Mouse (Mus musculus): Measurements from ENCODE around the gene Ntm.
A peak's percentile ranks its signal among the peaks of the same experiment; 100 is the strongest.

Gene Ntm

DNA sequence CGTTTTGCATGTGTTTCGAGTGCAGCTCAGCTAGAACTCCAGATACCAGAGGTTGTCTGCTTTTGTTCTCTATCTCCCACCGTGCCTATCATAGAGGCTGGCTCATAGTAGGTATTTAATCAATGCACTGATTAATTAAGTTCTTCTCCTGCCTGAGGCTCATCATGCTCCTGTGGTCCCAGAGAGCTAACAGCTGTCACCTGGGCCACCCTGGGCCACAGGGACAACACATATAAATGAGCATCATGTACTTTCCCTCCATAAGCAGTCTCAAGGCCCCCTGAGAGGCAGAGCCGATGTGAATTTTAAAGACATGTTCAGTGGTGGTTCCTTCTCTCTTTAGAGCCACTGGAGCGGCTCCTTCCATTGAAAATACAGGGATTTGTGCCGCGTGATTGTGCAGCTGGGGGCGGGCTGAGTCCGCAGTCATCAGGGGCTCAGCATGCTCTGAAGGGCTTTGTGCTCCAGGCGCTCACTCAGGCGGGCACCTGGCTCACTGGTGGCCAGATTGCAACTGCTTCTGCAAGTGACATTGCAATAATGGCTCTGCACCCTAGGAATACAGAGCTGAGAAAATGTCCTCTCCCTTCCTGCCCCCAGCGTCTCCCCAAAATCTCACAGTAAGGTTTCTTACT lies 160.8 kb downstream of the Ntm start:
- no peak for DNase-seq (ENCODE audit: low spot score)

DNA sequence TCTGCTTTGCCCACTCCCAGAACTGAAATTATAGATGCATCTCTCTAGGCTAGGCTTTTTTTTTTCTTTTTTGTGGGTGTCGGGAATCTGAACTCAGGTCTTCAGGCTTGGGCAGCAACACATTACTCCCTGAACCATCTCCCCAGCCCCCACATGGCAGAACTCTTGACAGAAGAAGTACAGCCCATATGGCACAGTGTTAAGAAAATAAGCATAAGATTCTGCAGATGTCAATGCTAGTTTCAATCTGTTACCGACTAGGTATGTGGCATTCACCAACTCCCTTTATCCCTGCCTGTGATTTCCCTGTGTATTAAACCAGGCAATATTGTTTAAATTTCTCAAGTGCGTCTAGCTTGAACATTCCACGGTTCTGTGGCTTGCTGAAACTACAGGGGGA lies 166.7 kb downstream of the Ntm start:
- DNase-seq (ENCODE audit: low spot score): peak; percentile 19

DNA sequence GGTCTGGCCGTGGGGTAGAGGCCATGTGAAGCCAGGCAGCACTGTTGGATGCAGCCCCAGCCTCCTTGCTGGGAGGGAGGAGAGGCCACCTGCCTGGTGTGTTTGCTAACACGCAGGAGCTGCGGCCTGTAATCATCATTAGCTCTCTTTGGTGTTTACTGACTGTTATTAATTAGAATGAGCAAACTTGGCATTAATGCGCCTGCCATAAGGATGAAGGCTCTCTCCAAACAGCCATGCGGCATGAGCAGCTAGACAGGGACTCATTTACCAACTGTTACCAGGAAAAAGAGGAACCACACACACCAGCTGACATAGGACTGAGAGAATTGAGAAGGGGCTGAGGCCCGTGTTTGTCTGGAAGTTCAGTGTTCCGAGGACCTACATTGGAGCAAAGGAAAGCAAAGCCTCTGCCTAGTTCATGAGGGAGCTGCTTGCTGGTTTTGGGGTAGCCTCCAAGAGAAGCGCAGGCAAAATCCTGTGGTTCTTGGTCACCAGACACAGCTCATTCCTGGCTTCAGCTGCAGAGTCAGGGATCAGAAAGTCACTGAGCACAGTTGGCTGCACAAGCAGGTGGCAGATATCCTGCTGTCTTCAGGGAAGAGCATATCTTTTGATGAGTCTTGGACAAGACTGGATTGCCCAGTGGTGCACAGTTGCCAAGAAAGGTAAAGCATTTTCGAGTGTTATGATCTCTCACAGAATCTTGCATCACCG lies 171.6 kb downstream of the Ntm start:
- peak; percentile 39 for DNase-seq (ENCODE audit: low spot score)

DNA sequence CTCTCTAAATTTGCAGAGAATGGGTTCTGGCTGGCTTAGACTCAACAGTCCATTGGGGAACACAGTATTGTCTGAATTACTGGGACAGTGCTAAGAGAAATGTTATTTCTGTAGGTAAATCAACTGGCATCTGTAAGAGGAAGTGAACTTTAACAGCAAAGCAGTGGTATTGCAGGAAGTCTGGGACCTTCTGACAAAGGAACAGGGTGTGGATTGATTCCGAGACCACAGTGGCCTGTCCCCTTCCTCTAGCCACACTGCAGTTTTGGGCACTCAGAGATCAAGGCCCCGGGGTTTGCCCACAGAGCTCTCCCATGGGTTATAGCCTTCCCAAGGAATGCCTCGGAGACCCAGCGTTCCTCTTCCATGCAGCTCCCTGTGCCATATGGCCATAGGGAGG lies 172.9 kb downstream of the Ntm start:
- no peak for DNase-seq (ENCODE audit: low spot score)

- peak; percentile 18 for DNase-seq (ENCODE audit: low spot score)
Measured at GRCm38 (mm10) chr9:29788855-29789254, 174.1 kb downstream of the Ntm start.

DNA sequence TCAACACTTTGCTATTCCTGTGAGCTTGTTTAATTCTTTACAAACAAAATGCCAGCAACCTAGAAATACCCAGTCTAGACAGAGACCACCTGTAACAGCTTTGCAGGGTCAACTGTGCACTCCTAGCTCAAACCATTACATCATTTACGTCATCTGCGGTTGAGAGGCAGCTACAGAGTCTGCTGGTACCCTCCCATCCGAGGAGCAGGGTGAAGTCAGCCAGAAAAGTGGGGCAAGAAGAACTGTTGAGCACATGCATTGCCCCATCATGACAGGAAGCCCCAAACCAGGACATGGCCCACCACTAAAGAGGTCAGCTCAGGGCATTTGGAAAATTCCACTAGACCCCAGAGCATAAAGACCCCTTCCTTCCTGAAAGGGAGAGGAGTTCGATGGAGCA lies 175.5 kb downstream of the Ntm start:
- DNase-seq (ENCODE audit: low spot score): no peak

GRCm38 (mm10) chr9:29782697-29783096 lies 180.2 kb downstream of the Ntm start:
- DNase-seq (ENCODE audit: low spot score): no peak

DNA sequence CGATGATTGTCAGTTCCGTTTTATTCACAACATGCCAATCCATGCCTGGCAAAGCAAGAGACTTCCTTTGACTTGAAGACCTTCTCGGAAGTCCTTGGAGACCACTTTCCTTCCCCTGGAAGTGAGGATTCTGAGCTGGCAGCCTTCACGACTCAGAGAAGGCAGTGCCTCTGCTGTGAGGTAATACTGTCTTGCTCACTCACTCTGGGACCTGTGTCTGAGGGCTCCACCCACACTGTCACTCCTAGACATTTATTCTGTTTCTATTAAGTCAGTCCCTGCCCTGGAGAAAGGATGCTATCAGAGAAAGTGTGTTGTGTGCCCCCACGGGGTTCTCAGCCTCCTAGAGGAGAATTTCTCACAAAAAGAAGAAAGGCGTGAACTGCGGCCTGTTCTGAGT lies 183.2 kb downstream of the Ntm start:
- no peak for DNase-seq (ENCODE audit: low spot score)

DNA sequence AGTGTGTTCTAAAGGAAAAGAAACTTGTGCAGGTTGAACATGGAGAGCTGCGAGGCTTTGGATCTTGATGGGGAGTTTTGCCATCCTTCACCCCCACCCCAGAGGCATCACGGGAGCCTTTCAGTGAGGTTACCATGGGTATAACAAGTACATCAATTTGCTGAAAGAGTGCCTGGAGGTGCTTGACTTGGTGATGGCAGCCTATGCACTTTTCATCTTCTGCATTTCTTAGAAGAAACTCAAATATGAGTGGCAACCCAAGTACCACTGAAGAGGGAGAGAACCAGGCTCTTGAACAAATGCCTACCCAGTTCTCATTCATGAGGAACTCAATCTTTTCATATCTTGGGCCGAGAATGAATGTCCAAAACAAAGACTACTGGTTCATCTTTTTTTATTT lies 186.0 kb downstream of the Ntm start:
- no peak for DNase-seq (ENCODE audit: low spot score)

GRCm38 (mm10) chr9:29776542-29776941 lies 186.4 kb downstream of the Ntm start:
- DNase-seq (ENCODE audit: low spot score): no peak

- DNase-seq (ENCODE audit: low spot score): no peak
Measured at GRCm38 (mm10) chr9:29776030-29776429, 186.9 kb downstream of the Ntm start.

- DNase-seq (ENCODE audit: low spot score): peak; percentile 29
Measured at GRCm38 (mm10) chr9:29772625-29773388, 190.1 kb downstream of the Ntm start.

GRCm38 (mm10) chr9:29771870-29772269 lies 191.1 kb downstream of the Ntm start:
- no peak for DNase-seq (ENCODE audit: low spot score)

DNA sequence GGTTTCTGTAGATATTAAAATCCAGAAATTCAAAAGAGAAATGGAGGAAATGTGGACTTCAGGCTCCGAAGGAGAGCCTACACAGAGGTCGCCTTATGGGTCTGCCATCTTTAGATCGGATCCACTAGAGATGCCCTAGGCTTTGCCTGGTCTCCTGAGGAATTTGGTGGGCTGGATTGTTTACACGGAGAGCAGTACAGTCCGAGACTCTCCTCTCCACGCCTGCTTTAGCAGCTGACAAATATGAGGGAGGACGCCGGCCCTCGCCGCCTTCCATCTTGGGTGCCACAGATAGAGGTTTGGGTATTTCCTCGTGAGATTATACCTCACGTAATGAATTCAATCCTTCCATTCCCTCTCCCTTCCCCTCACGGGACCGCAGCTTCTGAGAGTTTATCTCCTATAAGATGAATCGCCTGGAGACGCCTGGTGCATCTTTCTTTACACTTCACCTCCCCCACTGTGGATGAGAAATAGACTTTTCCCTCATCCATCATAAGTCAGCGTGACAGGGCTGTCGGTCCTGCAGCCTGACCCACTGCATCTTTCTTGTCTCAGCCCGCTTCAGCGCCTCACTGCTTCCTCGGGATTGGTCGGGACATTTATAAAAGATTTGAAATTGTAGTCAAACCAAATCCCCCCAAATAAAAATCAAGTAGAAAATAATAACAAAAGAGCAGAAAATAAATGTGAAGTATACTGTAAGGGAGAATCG lies 191.7 kb downstream of the Ntm start:
- DNase-seq (ENCODE audit: low spot score): no peak

DNA sequence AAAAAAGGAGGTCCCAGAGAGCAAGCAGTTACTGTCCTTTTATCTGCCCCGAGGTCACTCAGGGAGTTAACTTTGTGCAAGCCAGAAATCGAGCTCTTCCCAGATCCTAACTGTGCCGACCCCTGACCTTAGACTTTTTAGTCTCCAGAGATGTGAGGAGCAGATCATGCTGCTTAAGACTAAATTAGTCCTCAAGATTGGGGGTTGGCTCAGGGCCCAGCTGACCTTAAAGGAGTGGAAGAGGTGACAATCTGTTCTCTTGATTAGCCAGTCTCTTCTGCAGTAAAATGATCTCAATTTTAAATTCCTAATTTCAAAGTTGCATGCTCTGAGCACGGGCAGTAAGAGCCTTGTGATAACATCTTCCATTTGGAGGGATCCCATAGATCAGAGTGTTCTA lies 193.6 kb downstream of the Ntm start:
- no peak for DNase-seq (ENCODE audit: low spot score)

- no peak for DNase-seq (ENCODE audit: low spot score)
Measured at GRCm38 (mm10) chr9:29765990-29766980, 196.7 kb downstream of the Ntm start.

- no peak for DNase-seq (ENCODE audit: low spot score)
Measured at GRCm38 (mm10) chr9:29763338-29763737, 199.6 kb downstream of the Ntm start.

DNA sequence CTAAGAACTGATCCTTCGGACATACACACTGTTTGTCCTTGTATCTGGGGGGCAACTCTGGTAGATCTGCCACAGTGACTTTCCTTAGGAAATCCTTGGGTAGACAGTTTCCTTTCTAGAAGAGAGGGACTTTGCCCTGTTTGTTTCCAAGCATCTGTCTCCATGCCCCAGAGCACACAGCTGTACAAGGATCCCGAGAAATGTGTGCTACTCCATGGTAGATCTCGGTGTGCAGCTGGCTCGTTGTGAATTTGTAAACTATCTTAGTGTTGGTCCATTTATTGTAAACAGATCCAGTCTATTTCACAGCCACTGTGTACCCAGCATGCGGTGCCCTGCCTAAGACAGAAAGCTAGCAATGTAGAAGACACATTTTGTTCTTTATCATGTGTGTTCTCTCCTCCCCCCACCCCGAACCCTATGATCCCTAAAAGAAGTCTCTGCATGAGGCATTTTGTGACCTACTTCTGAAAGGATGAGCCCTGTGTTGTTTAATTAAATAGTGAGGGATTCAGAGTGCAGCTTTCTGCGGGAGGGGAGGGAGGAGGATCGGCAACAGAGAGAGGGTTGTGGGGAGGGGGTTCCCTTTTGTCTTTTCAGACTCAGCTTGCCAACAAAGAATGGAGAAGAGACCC lies 200.9 kb downstream of the Ntm start:
- no peak for DNase-seq (ENCODE audit: low spot score)

DNA sequence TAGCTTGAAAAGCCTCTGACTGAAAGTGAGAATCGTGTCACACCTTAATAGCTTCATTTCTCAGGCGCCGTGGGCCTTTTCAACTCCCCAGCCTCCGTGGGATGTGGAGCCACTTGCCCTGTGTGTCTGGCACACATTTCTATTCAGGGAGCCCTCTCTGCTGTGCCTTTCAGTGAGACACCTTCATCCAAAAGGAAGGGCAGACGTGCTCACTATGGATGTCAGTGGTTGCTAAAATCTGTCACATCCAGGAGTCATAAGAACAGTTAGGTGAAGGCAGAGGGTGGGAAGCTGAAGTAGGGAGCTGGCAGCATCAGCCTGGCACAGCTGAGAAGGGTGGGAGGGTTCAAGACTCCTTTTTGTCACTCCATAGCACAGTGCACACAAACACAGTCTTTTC lies 201.4 kb downstream of the Ntm start:
- DNase-seq (ENCODE audit: low spot score): no peak

- DNase-seq (ENCODE audit: low spot score): no peak
Measured at GRCm38 (mm10) chr9:29759940-29760339, 203.0 kb downstream of the Ntm start.

GRCm38 (mm10) chr9:29759060-29759459 lies 203.9 kb downstream of the Ntm start:
- no peak for DNase-seq (ENCODE audit: low spot score)

Measured in layer of hippocampus, adult 11-12 months (tissue).